Mouse (Mus musculus) testis, adult 2 months (tissue): ENCODE measurements around the gene Sox5. TPM values are rescaled to one million over a fixed set of nuclear protein-coding genes. Genes with fewer than 3 reads are reported as not detected.

Experiments used
- H3K27ac ChIP-seq: fragments of 200-500 bp; 2 replicates; pipeline ENCODE4 v1.5.1; 2012; ENCODE audit warnings: low read depth, low read length; ENCODE audit not compliant: control insufficient read depth, insufficient read depth
- H3K27me3 ChIP-seq: fragments of 200-500 bp; 2 replicates; pipeline ENCODE4 v1.6.1; 2012; ENCODE audit warnings: mild to moderate bottlenecking, low read length, moderate library complexity; ENCODE audit not compliant: control insufficient read depth, insufficient read depth
- H3K36me3 ChIP-seq: fragments of 200-500 bp; 2 replicates; pipeline ENCODE4 v1.6.1; 2012; ENCODE audit warnings: mild to moderate bottlenecking, low read length; ENCODE audit not compliant: control insufficient read depth, insufficient read depth
- H3K4me1 ChIP-seq: fragments of 200-500 bp; 2 replicates; pipeline ENCODE4 v1.6.1; 2012; ENCODE audit warnings: low read length; ENCODE audit not compliant: control insufficient read depth, insufficient read depth
- H3K4me3 ChIP-seq: fragments of 200-500 bp; 2 replicates; pipeline ENCODE4 v1.5.1; 2012; ENCODE audit warnings: low read depth, mild to moderate bottlenecking, low read length, moderate library complexity, mixed read lengths; ENCODE audit not compliant: control insufficient read depth
- CTCF ChIP-seq: fragments of 200-500 bp; IDR thresholded peaks from 2 replicates; pipeline ENCODE4 v1.5.1; 2012; ENCODE audit warnings: low read depth, mild to moderate bottlenecking, inconsistent platforms, low read length, moderate library complexity; ENCODE audit not compliant: control insufficient read depth, insufficient read depth, insufficient replicate concordance
- POLR2A ChIP-seq: fragments of 200-500 bp; IDR thresholded peaks from 2 replicates; pipeline ENCODE4 v1.6.1; 2012; ENCODE audit warnings: low read depth, mild to moderate bottlenecking, inconsistent platforms, low read length, moderate library complexity; ENCODE audit not compliant: control insufficient read depth
- polyA plus RNA-seq: library from polyadenylated mRNA; depleted of rRNA; stranded (reverse); fragments of >200 nt; gene quantifications from 2 replicates; pipeline ENCODE4 v1.2.3, GENCODE M21; 2012

Gene Sox5
- polyA plus RNA-seq, 1 experiment = 148 TPM

GRCm38 (mm10) chr6:144040349-144040748 lies 741.4 kb downstream of the Sox5 start:
- TF ChIP-seq CTCF (no peak), POLR2A (no peak)
- Histone ChIP-seq H3K4me1 (no peaks in the 10 kb centered on the region), H3K27ac (no peak overlapping the region), H3K4me3 (no peak overlapping the region), H3K36me3 (no peaks in the 10 kb centered on the region), H3K27me3 (no peaks in the 10 kb centered on the region)

GRCm38 (mm10) chr6:144039221-144039620 lies 742.6 kb downstream of the Sox5 start:
- no peaks in the 10 kb centered on the region for H3K4me1 ChIP-seq
- no peak overlapping the region for H3K27ac ChIP-seq
- TF ChIP-seq POLR2A (no peak), CTCF (no peak)
- H3K4me3 ChIP-seq = no peak overlapping the region
- H3K27me3 ChIP-seq = no peaks in the 10 kb centered on the region
- H3K36me3 ChIP-seq = no peaks in the 10 kb centered on the region

DNA sequence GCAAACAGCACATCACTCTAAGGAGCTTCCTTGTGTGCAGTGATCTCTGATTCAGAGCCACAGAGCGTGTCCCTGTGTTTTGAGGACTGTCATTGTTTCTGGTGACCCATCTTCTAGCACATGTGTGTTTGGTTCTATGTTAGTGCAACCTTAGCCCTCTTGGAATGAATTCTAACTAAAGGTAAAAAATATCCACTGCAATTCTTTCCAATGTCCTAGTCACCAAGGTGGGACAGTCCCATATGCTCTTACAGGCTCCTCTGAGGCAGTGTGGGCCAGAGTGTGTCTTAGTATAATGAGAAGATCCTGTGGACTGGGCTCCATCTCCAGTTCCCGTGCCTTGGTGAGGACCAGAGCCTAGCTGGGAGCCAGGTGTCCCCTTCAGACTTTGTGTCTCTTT lies 748.6 kb downstream of the Sox5 start:
- H3K4me3 ChIP-seq = no peak overlapping the region
- no peaks in the 10 kb centered on the region for H3K4me1 ChIP-seq
- H3K36me3 ChIP-seq = no peaks in the 10 kb centered on the region
- H3K27ac ChIP-seq = no peak overlapping the region
- TF ChIP-seq CTCF = no peak
- no peak for TF ChIP-seq POLR2A
- H3K27me3 ChIP-seq = no peaks in the 10 kb centered on the region

DNA sequence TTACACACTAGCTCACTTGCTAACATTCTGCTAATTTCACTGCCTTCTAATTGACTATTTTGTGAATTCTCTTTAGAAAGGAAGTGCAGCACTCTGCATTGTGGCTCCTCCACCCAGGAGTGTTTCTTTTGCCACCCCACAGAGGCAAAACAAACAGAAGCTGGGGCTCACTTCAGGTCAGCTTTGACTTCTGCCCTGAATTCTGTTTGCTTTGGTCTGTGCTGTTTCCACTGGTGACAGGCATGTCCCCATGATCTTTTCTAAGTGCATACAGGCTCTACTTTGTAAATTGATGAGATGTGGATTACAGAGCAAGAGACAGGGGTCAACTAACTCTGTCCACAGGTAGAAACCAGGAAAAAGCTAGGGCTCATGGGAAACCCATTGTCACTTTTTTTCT lies 764.8 kb downstream of the Sox5 start:
- H3K27me3 ChIP-seq = no peaks in the 10 kb centered on the region
- no peak for TF ChIP-seq CTCF
- TF ChIP-seq POLR2A = no peak
- no peaks in the 10 kb centered on the region for H3K36me3 ChIP-seq
- H3K4me1 ChIP-seq = no peaks in the 10 kb centered on the region
- no peak overlapping the region for H3K27ac ChIP-seq
- no peak overlapping the region for H3K4me3 ChIP-seq

- Histone ChIP-seq H3K27me3 (no peaks in the 10 kb centered on the region), H3K4me3 (no peak overlapping the region), H3K4me1 (no peaks in the 10 kb centered on the region), H3K36me3 (no peaks in the 10 kb centered on the region), H3K27ac (no peak overlapping the region)
- TF ChIP-seq CTCF = no peak
- TF ChIP-seq POLR2A = no peak
These were observed 769.8 kb downstream of the Sox5 start for GRCm38 (mm10) chr6:144011880-144012524.

DNA sequence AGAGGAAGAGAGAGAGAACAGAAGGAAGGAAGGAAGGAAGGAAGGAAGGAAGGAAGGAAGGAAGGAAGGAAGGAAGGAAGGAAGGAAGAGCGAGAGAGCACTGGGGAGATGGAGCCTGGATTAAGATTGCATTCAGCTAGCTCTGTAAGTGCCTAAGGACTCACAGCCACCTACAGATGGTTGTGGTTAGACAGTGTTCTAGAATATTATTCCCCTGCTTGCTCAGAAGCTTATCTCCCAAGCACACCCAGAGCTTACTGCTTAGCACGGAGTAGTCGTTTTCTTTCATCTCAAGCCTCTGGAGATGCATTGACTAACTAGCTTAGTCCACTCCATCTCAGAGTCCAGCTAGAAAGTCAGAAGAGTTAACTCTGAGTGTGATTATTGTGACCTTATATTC lies 770.8 kb downstream of the Sox5 start:
- no peaks in the 10 kb centered on the region for H3K27me3 ChIP-seq
- H3K27ac ChIP-seq = no peak overlapping the region
- no peak for TF ChIP-seq POLR2A
- TF ChIP-seq CTCF = no peak
- no peaks in the 10 kb centered on the region for H3K4me1 ChIP-seq
- no peak overlapping the region for H3K4me3 ChIP-seq
- H3K36me3 ChIP-seq = no peaks in the 10 kb centered on the region

DNA sequence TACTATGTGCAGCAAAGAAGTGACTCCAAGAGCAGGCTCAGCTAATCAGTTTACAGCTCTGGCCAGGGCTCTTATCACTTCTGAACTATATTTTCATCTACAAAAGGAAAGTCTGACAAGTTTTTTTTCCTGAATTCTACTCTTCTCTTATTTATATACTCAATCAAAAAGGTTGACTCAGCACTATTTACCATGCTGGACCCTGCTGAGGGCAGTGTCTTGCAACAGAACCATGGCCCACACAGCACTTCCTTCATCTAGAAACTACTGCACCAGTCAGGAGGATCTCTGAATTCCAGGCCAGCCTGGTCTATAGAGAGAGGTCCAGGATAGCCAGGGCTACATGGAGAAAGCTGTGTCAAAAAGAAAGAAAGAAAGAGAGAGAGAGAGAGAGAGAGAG lies 771.5 kb downstream of the Sox5 start:
- H3K4me3 ChIP-seq = no peak overlapping the region
- H3K27ac ChIP-seq = no peak overlapping the region
- TF ChIP-seq CTCF (no peak), POLR2A (no peak)
- no peaks in the 10 kb centered on the region for H3K36me3 ChIP-seq
- H3K27me3 ChIP-seq = no peaks in the 10 kb centered on the region
- H3K4me1 ChIP-seq = no peaks in the 10 kb centered on the region

DNA sequence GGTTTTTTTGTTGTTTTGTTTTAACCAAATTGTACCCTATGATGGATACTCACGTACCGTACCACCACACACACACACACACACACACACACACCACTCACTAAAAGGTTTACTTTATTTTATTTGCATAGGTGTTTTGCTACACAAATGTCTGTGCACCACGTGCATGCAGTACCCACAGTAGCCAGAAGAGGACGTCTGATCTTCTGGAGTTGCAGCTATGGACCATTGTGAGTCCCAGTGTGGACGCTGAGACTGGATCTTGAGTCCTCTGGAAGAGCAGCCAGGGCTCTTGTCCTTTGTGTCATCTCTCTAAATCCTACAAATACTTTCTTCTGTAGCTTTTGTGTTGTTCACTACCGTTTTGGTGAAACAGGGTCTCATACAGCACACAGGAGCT lies 776.6 kb downstream of the Sox5 start:
- no peaks in the 10 kb centered on the region for H3K36me3 ChIP-seq
- H3K27ac ChIP-seq = no peak overlapping the region
- H3K4me3 ChIP-seq = no peak overlapping the region
- no peaks in the 10 kb centered on the region for H3K27me3 ChIP-seq
- TF ChIP-seq POLR2A (no peak), CTCF (no peak)
- no peaks in the 10 kb centered on the region for H3K4me1 ChIP-seq
